Mouse (Mus musculus) gastrocnemius, postnatal 14 days (tissue): ENCODE data around the gene Gsto1. TPM values are rescaled to one million over a fixed set of nuclear protein-coding genes. Genes with fewer than 3 reads are reported as not detected.
A peak's percentile ranks its signal among the peaks of the same experiment; 100 is the strongest.

ENCODE experiments used
- DNase-seq: peaks from one replicate; pipeline ENCODE4 v3.0.0; 2021; ENCODE audit warnings: mixed read lengths
- intact Hi-C: fragments of 180-260 bp; cut with DNase I; formaldehyde crosslinking; loops from one replicate; pipeline ENCODE4 v1.15.1; 2025; ENCODE audit warnings: low total_unique reads
- total RNA-seq, 2 experiments: library from RNA; stranded (reverse); gene quantifications; 2 replicates each; pipeline ENCODE4 v1.2.3; 2021

The Gsto1 gene
- total RNA-seq, 2 experiments from 2014 or later, result 33.7 to 35.1 TPM

DNA sequence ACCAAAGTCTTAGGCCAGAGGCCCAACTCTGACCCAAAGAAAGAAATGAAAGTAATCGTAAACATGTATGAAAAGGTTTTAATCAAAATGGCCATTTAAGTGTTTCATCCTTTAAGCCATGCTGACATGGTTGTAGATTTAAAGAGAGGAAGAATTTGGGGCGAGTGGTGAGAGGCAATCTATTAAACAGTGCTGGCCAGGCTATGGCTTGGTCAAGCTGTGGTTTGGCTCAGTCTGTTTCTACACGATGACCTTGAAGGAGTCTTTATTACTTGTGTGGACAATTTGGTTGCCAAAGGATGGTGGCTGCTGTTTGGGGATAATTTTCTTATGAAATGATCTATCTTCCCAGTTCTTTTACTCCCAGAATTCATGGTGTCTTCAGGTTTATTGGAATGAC, 1.7 kb upstream of the Gsto1 start:
- DNase-seq, result no peak
- intact Hi-C loops, result no loop called here

DNA sequence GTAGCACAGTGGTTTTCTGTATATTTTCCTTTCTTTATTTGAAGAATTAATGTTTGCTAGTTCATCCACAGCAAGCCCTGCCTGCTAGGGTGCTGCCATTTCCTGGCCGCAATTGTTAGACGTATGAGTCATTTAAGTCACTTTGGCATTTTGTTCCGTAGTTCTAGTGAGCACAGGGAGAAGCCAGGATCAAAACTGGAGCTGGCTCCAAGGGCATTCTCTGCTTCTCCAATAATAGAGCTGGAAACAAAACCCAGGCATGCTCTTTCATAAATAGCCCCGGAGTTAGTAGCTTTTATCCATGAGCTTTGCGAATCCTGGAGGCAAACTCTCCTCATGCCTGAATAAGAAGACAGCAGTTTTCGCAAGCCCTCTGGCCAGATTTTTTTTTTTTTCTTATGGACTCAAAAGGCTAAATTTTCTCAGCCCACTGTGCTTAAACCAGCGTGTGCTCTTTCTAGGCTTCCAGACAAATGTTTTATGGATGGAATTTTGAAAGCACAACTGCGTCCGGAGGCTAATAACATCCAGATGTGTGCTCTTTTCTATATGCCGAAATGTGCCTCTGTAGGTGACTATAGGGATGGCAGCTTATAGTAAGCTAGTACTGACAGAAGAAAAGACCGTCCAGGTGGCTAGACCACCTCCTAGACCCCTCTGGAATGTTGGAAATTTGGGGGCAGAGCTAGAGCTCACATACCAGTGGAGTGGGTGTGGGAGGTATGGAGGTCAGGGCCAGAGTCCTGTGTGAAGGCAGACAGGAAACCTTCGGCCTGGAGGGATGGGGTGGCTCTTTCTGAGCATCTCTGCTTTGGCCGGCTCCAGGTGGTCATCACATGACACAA, 597 bp upstream of the Gsto1 start:
- DNase-seq, result no peak
- intact Hi-C loops, result no loop called here

DNA sequence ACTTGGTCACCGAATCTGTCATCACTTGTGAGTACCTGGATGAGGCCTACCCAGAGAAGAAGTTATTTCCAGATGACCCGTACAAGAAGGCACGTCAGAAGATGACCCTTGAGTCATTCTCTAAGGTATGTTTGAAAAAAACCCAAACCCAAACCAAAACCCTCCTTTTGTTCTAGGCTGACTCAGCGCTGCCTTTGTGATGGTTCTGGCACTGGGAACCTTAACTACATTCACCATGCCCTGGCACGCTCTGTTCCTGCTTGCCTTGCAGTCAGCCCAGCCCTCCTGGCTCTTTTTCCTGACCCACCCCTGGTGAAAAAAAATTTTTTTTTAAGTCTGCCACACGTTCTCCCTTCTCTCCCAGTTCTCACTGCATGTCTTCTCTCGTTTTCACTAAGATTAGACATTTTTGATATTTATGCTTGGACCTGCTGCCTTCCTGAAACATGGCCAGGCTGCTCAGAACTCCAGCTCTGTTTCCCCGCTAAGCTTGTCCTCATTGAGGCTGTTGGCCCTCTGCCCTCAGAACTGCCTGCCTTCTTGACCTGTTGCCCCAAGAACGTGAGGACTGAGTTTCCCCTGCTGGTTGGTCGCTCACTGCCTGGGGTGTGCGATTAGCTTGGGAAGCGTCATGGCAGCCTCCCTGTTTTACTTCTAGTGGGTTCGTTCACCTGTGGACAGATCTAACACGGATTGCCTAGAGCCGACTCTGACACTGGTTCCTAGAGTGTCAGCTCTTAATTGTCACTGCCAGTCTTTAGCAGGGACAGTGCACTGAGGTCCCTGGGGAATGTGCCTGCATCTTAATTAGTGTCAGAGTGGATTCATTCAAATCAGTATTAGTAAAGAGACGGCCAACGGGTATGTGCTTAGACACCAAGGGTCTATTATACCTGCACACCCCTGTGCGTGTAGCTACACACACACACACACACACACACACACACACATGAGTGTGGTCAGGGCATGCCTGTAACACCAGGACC, 3.5 kb downstream of the Gsto1 start:
- intact Hi-C loops, result no loop called here
- no peak for DNase-seq

DNA sequence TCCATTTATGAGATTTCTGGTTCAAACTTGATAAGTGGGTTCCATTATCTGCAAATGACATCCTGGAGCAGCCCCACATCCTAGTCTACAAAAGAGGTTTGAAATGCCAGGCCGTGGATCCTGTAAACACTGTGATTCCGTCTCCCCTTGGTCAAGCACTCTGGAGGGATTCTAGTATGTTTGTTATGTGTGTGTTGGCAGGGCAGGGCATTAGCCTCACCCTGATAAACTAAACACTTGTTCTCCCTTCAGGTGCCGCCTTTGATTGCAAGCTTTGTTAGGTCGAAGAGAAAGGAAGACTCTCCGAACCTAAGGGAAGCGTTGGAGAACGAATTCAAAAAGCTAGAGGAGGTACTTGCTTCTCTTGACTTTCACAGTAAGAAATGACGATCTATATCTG, 4.4 kb downstream of the Gsto1 start:
- DNase-seq, result no peak
- intact Hi-C loops, result no loop called here

DNA sequence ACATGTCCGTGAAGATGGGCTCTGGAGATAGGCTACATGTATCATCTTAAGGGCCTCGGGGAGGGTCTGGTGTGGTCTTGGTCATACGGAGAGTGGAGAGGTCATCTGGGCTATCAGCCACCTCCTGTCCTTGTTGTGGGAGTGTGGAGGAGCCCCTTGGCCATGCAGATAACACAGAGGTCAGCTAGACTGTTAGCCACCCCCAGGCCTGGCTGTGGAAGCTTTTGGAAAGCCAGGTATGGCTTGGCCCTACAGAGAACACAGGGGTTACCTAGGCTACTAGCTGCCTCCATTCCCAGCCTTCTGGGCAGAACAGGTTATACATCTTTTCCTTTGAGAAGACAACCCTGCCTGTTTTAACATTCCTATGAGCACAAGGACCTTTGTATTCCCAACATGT, 7.8 kb downstream of the Gsto1 start:
- DNase-seq, result no peak
- intact Hi-C loops, result no loop called here

DNA sequence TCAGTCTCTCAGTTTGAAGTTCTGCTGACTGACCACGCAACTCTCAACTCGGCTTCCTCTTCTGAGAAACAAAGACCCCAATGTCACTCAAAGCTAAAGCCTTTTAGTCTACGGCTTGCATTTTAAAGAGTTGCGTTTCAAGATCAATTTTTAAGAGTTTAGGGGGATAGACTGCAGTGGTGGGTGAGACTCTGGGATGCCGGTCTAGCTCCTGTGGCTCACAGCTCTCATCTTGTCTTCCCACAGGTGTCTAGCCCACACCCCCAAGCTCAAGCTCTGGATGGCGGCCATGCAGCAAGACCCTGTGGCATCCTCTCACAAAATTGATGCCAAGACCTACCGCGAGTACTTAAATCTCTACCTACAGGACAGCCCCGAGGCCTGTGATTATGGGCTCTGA, 9.3 kb downstream of the Gsto1 start:
- DNase-seq, result no peak
- intact Hi-C loops, result no loop called here

DNA sequence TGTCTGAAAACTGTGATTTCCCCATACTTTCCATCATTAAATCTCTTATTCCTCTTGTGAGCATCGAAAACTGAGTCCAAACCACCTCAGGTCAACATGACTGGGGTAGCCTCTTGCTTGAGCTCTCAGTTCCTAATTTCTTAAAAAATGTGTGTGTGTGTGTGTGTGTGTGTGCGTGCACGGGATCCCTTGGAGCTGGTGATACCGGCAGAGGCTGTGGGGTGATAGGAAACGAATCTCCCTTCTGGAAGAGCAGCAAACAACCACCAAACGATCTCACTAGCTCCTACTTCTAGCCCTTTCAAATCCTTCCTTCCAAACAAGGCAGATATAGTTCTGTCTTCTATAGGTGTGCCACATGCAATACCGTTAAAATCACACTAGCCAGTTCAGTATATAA, 10.0 kb downstream of the Gsto1 start:
- no peak for DNase-seq
- intact Hi-C loops, result no loop called here

DNA sequence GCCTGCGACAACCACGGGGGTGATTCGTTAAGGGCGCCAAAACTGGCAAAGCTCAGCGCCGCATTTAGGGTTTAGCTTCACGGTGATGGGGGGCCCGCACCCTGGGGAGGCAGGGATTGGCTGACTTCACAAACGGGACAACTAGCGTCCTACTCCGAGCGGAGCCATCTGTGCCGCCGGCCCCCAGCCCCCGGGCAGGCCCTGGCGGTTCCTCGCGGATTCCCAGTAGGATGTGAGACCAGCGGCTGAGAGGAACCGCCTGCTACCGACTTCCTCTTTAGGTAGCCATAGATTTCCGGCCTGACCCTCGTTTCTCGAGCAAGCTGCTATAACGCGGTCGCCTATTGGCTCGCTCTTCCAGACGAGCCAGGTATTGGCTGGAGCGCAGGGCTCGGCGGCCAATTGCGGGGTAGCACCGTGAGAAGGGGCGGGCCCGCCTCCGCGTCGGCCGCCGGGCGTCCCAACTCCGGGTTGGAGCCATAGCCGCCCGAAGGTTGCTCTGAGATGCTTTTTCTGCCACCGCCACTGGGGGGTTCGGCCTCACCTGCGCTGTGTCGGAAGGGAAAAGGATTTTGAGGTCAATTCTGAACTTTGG, 10.7 kb downstream of the Gsto1 start, which contains the start of gene Gsto2:
Gene Gsto2 (plus strand): TSS at position 182 of the 595 bp plus-strand sequence.
- DNase-seq, result peak; percentile 96
- intact Hi-C loops, result no loop called here

DNA sequence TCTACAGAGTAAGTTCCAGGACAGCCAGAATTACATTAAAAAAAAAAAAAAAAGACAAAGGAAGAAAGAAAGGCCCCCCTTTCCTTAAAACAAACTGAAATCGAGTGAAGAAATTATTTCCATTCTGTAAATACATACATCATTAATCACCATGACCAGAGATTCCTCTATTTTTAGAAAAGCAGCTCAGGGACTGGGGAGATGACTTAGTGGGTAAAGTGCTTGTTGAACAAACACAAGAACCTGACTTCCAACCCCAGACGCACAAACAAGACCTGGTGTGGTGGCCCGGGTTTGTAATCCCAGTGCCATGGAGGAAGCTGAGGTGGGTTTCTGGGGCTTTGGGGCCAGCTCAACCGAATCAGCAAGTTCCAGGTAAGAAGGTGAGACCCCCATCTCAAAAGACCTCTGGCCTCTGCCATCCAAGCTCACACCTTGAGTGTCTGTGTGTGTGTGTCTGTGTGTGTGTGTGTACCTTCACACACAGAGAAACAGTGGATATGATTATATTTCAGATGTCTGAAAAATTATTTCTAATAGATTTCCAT, 12.9 kb downstream of the Gsto1 start:
- intact Hi-C loops, result no loop called here
- no peak for DNase-seq

DNA sequence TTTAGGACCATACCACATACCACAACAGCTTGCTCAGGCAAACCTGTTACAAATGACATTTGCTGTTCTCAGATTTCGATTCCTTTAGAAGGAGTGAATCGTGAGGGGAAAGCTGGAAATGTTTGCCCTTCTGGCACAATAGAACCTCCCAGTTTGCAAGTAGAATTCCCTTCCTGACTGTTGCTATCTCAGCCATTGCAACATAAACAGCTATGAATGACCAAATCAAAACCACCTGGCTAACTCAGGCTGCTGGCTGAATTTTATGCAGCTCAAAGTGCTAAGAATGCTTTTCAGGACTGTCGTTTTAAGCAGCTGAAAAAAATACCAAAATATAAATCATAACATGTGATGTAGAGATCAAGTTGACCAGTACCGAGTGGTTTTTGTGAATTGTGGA, 14.2 kb downstream of the Gsto1 start:
- intact Hi-C loops, result no loop called here
- no peak for DNase-seq

DNA sequence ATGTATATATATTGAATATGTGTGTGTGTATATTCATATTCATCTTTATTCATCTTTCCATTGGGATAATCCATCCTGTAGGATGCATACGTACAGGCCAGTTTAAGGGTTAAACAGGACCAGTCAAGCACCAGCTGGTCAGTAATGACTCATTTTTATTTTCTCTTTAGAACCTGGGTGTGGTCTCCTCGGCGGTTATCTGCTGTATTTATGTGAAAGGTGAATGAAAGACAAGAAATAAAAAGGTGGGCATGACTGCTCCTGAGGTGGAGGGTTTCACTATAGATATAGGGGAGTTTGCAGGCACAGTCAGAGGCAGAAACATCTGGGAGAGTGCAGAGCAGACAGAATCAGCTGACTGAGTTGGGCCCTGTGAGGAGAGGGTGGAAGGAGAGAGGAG, 14.7 kb downstream of the Gsto1 start:
- DNase-seq, result no peak
- intact Hi-C loops, result no loop called here

DNA sequence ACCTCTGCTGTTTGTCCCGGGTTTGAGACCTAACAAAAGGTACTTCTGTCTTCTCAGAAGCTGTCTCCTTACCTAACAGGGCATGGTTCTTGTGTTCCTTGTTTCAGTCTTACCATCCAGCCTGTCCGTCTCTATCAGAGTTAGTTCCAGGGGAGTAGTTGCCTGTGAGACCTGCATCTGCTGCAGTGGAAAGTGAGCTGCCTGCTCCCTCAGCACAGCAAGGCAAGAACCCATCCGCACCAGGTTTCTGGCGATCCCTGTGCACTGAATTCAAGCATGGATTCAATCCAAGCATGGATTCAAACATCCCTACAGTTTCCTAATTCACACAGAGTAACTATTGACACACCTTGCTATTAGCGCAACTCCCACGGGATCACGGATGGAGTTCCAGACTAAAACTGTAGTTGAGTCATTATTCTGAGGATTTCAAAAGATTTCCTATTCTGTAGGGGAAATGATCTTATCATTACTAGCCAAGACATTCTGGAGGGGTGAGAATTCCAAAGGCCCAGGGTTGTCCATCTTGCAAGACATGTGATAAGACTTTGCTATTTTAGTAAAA, 15.4 kb downstream of the Gsto1 start:
- DNase-seq, result no peak
- intact Hi-C loops, result no loop called here

DNA sequence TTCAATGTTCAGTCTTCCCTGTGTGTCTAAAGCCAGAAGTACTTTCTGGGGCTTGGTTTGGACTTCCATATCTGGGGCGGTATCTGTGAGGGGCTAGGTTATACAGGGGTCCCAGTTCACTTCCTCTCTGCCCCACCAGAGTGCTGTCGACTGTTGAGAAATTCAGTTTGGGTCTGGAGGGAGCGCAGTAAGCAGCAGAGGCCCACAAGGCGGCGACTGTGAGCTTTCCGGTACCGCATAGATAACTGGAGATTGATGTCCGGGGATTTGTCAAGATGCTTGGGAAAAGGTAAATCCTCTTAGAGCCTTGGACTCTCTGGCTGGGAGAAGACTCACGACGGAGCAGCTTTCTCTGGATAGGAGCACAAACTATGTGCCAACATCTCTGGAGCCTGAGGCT, 16.7 kb downstream of the Gsto1 start:
- intact Hi-C loops, result no loop called here
- no peak for DNase-seq

DNA sequence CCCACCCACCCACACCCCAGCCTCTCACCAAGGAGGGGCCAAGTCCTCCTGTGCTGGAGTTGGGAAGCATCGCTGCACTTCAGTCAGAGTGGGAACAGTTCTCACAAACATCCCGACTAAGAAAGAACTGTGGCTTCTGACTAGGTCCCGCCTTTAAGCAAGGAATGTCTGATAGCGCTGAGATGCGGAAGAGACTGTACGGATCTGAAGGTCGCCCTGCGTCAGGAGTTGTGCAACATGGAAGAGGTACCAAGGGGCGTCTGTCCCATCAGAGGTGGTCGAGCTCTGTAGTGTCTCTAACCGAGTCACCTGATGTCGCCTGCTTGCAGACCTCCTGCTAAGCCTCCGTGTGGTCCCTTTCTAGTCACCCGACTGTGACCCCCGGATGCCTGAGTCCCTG, 21.5 kb downstream of the Gsto1 start:
- intact Hi-C loops, result no loop called here
- no peak for DNase-seq

DNA sequence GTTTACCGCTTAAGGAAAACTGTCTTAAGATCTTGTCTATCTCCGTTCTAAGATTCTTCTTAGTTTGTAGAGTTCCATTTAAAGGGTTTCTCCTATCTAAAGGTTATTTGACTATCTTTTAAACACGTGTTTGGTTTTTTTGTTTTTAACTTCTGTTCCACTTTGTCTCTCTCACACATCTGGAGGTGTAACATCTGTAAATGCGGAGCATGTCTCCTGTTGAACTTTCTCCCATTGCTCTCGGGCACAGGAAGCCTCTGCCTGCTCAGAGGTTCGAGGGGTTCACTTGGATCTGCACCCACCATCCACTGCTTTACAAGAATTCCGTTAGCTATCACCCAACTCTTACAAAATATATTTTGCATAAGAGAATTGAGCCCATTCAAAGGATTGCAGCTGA, 26.8 kb downstream of the Gsto1 start:
- intact Hi-C loops, result no loop called here
- no peak for DNase-seq

DNA sequence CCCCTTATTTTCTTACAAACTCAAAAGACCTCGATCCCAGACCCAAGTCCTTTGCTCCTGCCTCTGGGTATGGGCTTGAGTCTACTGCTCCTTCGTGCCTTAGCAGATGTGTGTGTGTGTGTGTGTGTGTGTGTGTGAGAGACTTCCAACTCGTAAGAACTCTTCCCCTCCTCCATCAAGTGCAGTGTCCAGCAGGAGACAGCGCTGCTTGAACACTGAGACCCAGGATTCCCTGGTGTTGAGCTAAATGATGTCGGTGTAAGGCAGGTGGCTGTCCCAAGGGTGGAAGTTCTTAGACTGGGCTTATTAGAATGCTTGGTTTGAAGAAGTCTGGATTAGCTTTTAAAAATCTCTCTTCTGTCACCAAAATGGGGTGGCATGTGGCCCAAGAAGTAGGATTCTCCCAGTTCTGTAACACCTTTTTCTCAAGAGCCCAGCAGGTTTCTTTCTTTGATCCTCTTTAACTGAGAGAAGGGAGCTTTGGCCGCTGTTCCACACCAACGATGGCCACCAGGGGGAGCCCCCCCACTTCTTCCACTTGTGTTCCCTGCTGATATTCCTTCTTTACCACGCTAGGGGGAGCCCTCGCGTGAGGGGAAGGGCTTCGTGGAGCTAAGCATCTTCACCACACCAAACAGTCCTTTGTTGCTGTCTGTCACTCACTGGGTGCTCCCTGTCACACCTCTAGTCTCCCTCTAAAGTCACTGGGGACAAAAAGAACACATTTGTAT, 27.5 kb downstream of the Gsto1 start:
- intact Hi-C loops, result loop anchor here (2.0 kb wide), 1 partner anchor 50 kb away; no protein-coding TSS in a partner anchor
- peak; percentile 78 for DNase-seq

DNA sequence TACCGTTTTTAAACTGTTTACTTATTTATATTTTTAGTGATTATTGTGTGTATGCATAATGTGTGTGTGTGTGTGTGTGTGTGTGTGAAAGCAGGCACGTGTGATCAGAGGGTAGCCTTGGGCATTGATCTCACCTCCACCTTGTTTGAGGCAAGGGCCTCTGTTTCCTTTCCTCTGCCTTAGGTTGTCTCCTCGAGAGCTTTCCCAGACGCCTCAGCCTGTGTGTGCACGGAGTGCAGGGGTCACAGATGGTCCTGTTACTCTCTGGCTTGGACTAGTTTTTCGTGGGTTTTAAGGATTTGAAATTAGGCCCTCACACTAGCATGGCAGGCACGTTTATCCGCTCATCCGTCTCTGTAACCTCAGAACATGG, 28.1 kb downstream of the Gsto1 start:
- intact Hi-C loops, result loop anchor here (2.0 kb wide), 1 partner anchor 50 kb away; no protein-coding TSS in a partner anchor
- DNase-seq, result no peak

DNA sequence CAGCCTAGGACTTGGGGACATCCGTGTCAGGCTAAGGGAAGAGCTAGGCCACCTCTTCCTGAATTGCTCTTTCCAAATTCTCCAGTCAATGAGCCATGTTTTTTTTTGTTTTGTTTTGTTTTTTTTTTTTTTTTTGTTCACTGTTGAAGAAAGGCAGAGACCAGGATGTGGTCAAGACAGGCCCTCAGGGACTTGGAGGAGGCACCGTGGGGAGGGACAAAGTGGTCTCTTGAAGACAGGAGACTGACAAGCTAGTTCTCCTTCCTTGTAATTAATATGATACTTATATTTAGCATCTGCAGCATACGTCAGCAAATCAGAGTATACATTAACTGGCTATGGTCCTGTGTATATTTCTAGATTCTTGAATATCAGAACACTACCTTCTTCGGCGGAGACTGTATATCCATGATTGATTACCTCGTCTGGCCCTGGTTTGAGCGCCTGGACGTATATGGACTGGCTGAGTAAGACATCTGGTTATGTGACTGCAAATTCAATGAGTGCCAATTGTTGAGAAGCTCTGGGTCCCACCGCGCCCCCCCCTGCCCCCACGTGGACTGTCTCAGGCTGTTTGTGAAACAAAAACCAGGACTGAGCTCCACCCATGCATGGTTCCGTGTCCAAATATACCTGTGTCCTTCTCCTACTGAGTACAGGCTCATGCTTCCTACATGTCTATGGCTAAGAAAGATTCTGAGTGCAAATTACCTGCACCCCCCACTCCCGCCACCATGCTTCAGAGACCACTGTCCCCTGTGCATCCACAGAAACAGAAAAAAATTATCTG, 29.7 kb downstream of the Gsto1 start:
- no peak for DNase-seq
- intact Hi-C loops, result no loop called here
